Mouse (Mus musculus) olfactory bulb, adult 2 months (tissue): ENCODE results near the gene Pfn1.

ENCODE experiments used
- CTCF ChIP-seq: fragments of 200-500 bp; IDR thresholded peaks from 2 replicates; pipeline ENCODE4 v1.5.1; 2012; ENCODE audit warnings: low read depth, mild to moderate bottlenecking, low read length, moderate library complexity; ENCODE audit not compliant: insufficient read depth
- POLR2A ChIP-seq: fragments of 200-500 bp; IDR thresholded peaks from 2 replicates; pipeline ENCODE4 v1.6.1; 2012; ENCODE audit warnings: mild to moderate bottlenecking, low read depth, low read length, moderate library complexity; ENCODE audit not compliant: insufficient read depth

DNA sequence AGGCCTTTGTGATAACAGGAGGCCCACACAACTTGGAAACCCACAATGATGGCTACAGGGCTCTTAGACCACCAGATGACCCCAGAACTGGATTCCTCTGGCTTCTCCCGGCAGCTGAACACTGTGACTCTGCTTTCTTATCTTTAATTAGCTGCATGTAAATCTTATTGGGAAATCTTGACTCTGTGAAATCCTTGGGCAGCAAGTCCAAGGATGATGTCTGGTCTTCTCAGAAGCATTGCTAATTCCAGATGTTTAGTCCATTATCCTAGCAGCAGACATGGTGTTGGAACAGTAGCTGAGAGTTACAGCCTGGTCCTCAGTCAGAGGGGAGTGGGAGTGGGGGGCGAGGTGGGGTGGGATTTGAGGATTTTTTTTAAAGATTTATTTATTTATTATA, 26.0 kb downstream of the Pfn1 start:
- TF ChIP-seq POLR2A (no peak), CTCF (no peak)
